Mouse (Mus musculus): ENCODE measurements around the gene Sfxn5.

Sfxn5 gene

GRCm38 (mm10) chr6:85232045-85232444 lies 101.2 kb downstream of the Sfxn5 start:
- DNase-seq (ENCODE audit: low spot score): no peak

GRCm38 (mm10) chr6:85231469-85231868 lies 101.8 kb downstream of the Sfxn5 start:
- no peak for DNase-seq (ENCODE audit: low spot score)

GRCm38 (mm10) chr6:85230762-85231161 lies 102.5 kb downstream of the Sfxn5 start:
- DNase-seq (ENCODE audit: low spot score): no peak

- no peak for DNase-seq (ENCODE audit: low spot score)
These were observed 105.7 kb downstream of the Sfxn5 start for GRCm38 (mm10) chr6:85227520-85227919.

GRCm38 (mm10) chr6:85226570-85226969 lies 106.7 kb downstream of the Sfxn5 start:
- DNase-seq (ENCODE audit: low spot score): no peak

- DNase-seq (ENCODE audit: low spot score): no peak
These were observed 108.8 kb downstream of the Sfxn5 start for GRCm38 (mm10) chr6:85224442-85224891.

- DNase-seq (ENCODE audit: low spot score): no peak
These were observed 109.6 kb downstream of the Sfxn5 start for GRCm38 (mm10) chr6:85223498-85224150.

GRCm38 (mm10) chr6:85222551-85222950 lies 110.7 kb downstream of the Sfxn5 start:
- DNase-seq (ENCODE audit: low spot score): no peak

GRCm38 (mm10) chr6:85220917-85221316 lies 112.3 kb downstream of the Sfxn5 start:
- no peak for DNase-seq (ENCODE audit: low spot score)

GRCm38 (mm10) chr6:85219706-85220105 lies 113.5 kb downstream of the Sfxn5 start:
- DNase-seq (ENCODE audit: low spot score): no peak

GRCm38 (mm10) chr6:85218684-85219445 lies 114.4 kb downstream of the Sfxn5 start:
- DNase-seq (ENCODE audit: low spot score): no peak

GRCm38 (mm10) chr6:85218251-85218650 lies 115.0 kb downstream of the Sfxn5 start:
- no peak for DNase-seq (ENCODE audit: low spot score)

GRCm38 (mm10) chr6:85210686-85211085 lies 122.5 kb downstream of the Sfxn5 start:
- DNase-seq (ENCODE audit: low spot score): no peak

- DNase-seq (ENCODE audit: low spot score): no peak
These were observed 123.8 kb downstream of the Sfxn5 start for GRCm38 (mm10) chr6:85209226-85209967.

- no peak for DNase-seq (ENCODE audit: low spot score)
These were observed 125.9 kb downstream of the Sfxn5 start for GRCm38 (mm10) chr6:85207345-85207744.

GRCm38 (mm10) chr6:85206939-85207285 lies 126.3 kb downstream of the Sfxn5 start:
- DNase-seq (ENCODE audit: low spot score): no peak

GRCm38 (mm10) chr6:85206182-85206938 lies 126.9 kb downstream of the Sfxn5 start:
- DNase-seq (ENCODE audit: low spot score): no peak

GRCm38 (mm10) chr6:85197951-85198350 lies 135.3 kb downstream of the Sfxn5 start:
- DNase-seq (ENCODE audit: low spot score): no peak

- no peak for DNase-seq (ENCODE audit: low spot score)
These were observed 139.6 kb downstream of the Sfxn5 start for GRCm38 (mm10) chr6:85193381-85194318.

GRCm38 (mm10) chr6:85191751-85192440 lies 141.3 kb downstream of the Sfxn5 start:
- no peak for DNase-seq (ENCODE audit: low spot score)

Measured in urinary bladder, postnatal 25 days (tissue).